Mouse (Mus musculus): ENCODE results near the gene Rnf144b. TPM values are rescaled to one million over a fixed set of nuclear protein-coding genes. Genes with fewer than 3 reads are reported as not detected.

The Rnf144b gene
- polyA plus RNA-seq, 1 experiment from 2014 or later: 0.91 TPM

GRCm38 (mm10) chr13:47251114-47251764 lies 128.8 kb downstream of the Rnf144b start:
- Histone ChIP-seq H3K4me1 (ENCODE audit: control insufficient read depth, insufficient read depth, low read length) (no peaks in the 10 kb centered on the region), H3K4me3 (ENCODE audit: low read depth, low read length) (no peak overlapping the region), H3K9ac (ENCODE audit: low read length) (no peak overlapping the region), H3K4me2 (ENCODE audit: low read depth, severe bottlenecking) (no peak overlapping the region), H3K27ac (replicated peaks; ENCODE audit: low read depth, low read length) (no peak overlapping the region), H3K27me3 (ENCODE audit: control insufficient read depth, insufficient read depth, low read length) (no peaks in the 10 kb centered on the region), H3K9me3 (ENCODE audit: control insufficient read depth, low read length) (no peaks in the 10 kb centered on the region), H3K36me3 (ENCODE audit: control insufficient read depth, insufficient read depth, low read length) (no peaks in the 10 kb centered on the region)
- ATAC-seq (ENCODE audit: insufficient number of reproducible peaks, low FRiP score, low TSS enrichment, low read depth): no peak
- no peak for DNase-seq (ENCODE audit: low spot score)
- WGBS: 92% methylated on average over 2 of the region's 2 CpGs

- no peaks in the 10 kb centered on the region for H3K36me3 ChIP-seq (ENCODE audit: control insufficient read depth, insufficient read depth, low read length)
- no peak overlapping the region for H3K9ac ChIP-seq (ENCODE audit: low read length)
- H3K4me2 ChIP-seq (ENCODE audit: low read depth, severe bottlenecking): no peak overlapping the region
- no peak for ATAC-seq (ENCODE audit: insufficient number of reproducible peaks, low FRiP score, low TSS enrichment, low read depth)
- H3K9me3 ChIP-seq (ENCODE audit: control insufficient read depth, low read length): no peaks in the 10 kb centered on the region
- no peak overlapping the region for H3K4me3 ChIP-seq (ENCODE audit: low read depth, low read length)
- no peaks in the 10 kb centered on the region for H3K4me1 ChIP-seq (ENCODE audit: control insufficient read depth, insufficient read depth, low read length)
- DNase-seq (ENCODE audit: low spot score): no peak
- no peaks in the 10 kb centered on the region for H3K27me3 ChIP-seq (ENCODE audit: control insufficient read depth, insufficient read depth, low read length)
- no peak overlapping the region for H3K27ac ChIP-seq (replicated peaks; ENCODE audit: low read depth, low read length)
- 79% methylated on average over 5 of the region's 5 CpGs for WGBS
Measured at GRCm38 (mm10) chr13:47253711-47254110, 131.3 kb downstream of the Rnf144b start.

GRCm38 (mm10) chr13:47259297-47259696 lies 136.8 kb downstream of the Rnf144b start:
- 59% methylated on average over 4 of the region's 4 CpGs for WGBS
- Histone ChIP-seq H3K4me3 (ENCODE audit: low read depth, low read length) (no peak overlapping the region), H3K27ac (replicated peaks; ENCODE audit: low read depth, low read length) (no peak overlapping the region), H3K4me1 (ENCODE audit: control insufficient read depth, insufficient read depth, low read length) (no peaks in the 10 kb centered on the region), H3K9me3 (ENCODE audit: control insufficient read depth, low read length) (no peaks in the 10 kb centered on the region), H3K27me3 (ENCODE audit: control insufficient read depth, insufficient read depth, low read length) (no peaks in the 10 kb centered on the region), H3K9ac (ENCODE audit: low read length) (no peak overlapping the region), H3K36me3 (ENCODE audit: control insufficient read depth, insufficient read depth, low read length) (no peaks in the 10 kb centered on the region), H3K4me2 (ENCODE audit: low read depth, severe bottlenecking) (no peak overlapping the region)
- no peak for ATAC-seq (ENCODE audit: insufficient number of reproducible peaks, low FRiP score, low TSS enrichment, low read depth)
- DNase-seq (ENCODE audit: low spot score): no peak

- H3K36me3 ChIP-seq (ENCODE audit: control insufficient read depth, insufficient read depth, low read length): no peaks in the 10 kb centered on the region
- no peak overlapping the region for H3K9ac ChIP-seq (ENCODE audit: low read length)
- no peaks in the 10 kb centered on the region for H3K9me3 ChIP-seq (ENCODE audit: control insufficient read depth, low read length)
- H3K4me2 ChIP-seq (ENCODE audit: low read depth, severe bottlenecking): no peak overlapping the region
- no peaks in the 10 kb centered on the region for H3K4me1 ChIP-seq (ENCODE audit: control insufficient read depth, insufficient read depth, low read length)
- H3K4me3 ChIP-seq (ENCODE audit: low read depth, low read length): no peak overlapping the region
- no peaks in the 10 kb centered on the region for H3K27me3 ChIP-seq (ENCODE audit: control insufficient read depth, insufficient read depth, low read length)
- H3K27ac ChIP-seq (replicated peaks; ENCODE audit: low read depth, low read length): no peak overlapping the region
- WGBS: 63% methylated on average over 2 of the region's 2 CpGs
- DNase-seq (ENCODE audit: low spot score) (no peak), ATAC-seq (ENCODE audit: insufficient number of reproducible peaks, low FRiP score, low TSS enrichment, low read depth) (no peak)
Measured at GRCm38 (mm10) chr13:47261961-47262360, 139.5 kb downstream of the Rnf144b start.

GRCm38 (mm10) chr13:47264382-47264781 lies 141.9 kb downstream of the Rnf144b start:
- ATAC-seq (ENCODE audit: insufficient number of reproducible peaks, low FRiP score, low TSS enrichment, low read depth): no peak

GRCm38 (mm10) chr13:47266411-47266810 lies 144.0 kb downstream of the Rnf144b start:
- no peaks in the 10 kb centered on the region for H3K9me3 ChIP-seq (ENCODE audit: control insufficient read depth, low read length)
- no peak overlapping the region for H3K4me2 ChIP-seq (ENCODE audit: low read depth, severe bottlenecking)
- DNase-seq (ENCODE audit: low spot score) (no peak), ATAC-seq (ENCODE audit: insufficient number of reproducible peaks, low FRiP score, low TSS enrichment, low read depth) (no peak)
- H3K4me1 ChIP-seq (ENCODE audit: control insufficient read depth, insufficient read depth, low read length): no peaks in the 10 kb centered on the region
- no peaks in the 10 kb centered on the region for H3K36me3 ChIP-seq (ENCODE audit: control insufficient read depth, insufficient read depth, low read length)
- H3K9ac ChIP-seq (ENCODE audit: low read length): no peak overlapping the region
- 88% methylated on average over 7 of the region's 7 CpGs for WGBS
- H3K4me3 ChIP-seq (ENCODE audit: low read depth, low read length): no peak overlapping the region
- no peak overlapping the region for H3K27ac ChIP-seq (replicated peaks; ENCODE audit: low read depth, low read length)
- H3K27me3 ChIP-seq (ENCODE audit: control insufficient read depth, insufficient read depth, low read length): no peaks in the 10 kb centered on the region

More at GRCm38 (mm10) chr13:47264382-47264781, 141.9 kb downstream of the Rnf144b start:
- Histone ChIP-seq H3K27me3 (ENCODE audit: control insufficient read depth, insufficient read depth, low read length) (no peaks in the 10 kb centered on the region), H3K27ac (replicated peaks; ENCODE audit: low read depth, low read length) (no peak overlapping the region), H3K36me3 (ENCODE audit: control insufficient read depth, insufficient read depth, low read length) (no peaks in the 10 kb centered on the region), H3K9ac (ENCODE audit: low read length) (no peak overlapping the region), H3K9me3 (ENCODE audit: control insufficient read depth, low read length) (no peaks in the 10 kb centered on the region), H3K4me1 (ENCODE audit: control insufficient read depth, insufficient read depth, low read length) (no peaks in the 10 kb centered on the region), H3K4me3 (ENCODE audit: low read depth, low read length) (no peak overlapping the region), H3K4me2 (ENCODE audit: low read depth, severe bottlenecking) (no peak overlapping the region)
- no peak for DNase-seq (ENCODE audit: low spot score)
- 87% methylated on average over 8 of the region's 8 CpGs for WGBS

- no peak for ATAC-seq (ENCODE audit: insufficient number of reproducible peaks, low FRiP score, low TSS enrichment, low read depth)
- no peak overlapping the region for H3K27ac ChIP-seq (replicated peaks; ENCODE audit: low read depth, low read length)
- no peak for DNase-seq (ENCODE audit: low spot score)
Measured at GRCm38 (mm10) chr13:47268227-47268626, 145.8 kb downstream of the Rnf144b start.

GRCm38 (mm10) chr13:47272928-47273327 lies 150.5 kb downstream of the Rnf144b start:
- Histone ChIP-seq H3K4me2 (ENCODE audit: low read depth, severe bottlenecking) (peak overlapping the region; percentile 37), H3K27ac (replicated peaks; ENCODE audit: low read depth, low read length) (no peak overlapping the region)

More at GRCm38 (mm10) chr13:47268227-47268626, 145.8 kb downstream of the Rnf144b start:
- WGBS: 37% methylated on average over 3 of the region's 3 CpGs
- Histone ChIP-seq H3K36me3 (ENCODE audit: control insufficient read depth, insufficient read depth, low read length) (no peaks in the 10 kb centered on the region), H3K9ac (ENCODE audit: low read length) (no peak overlapping the region), H3K4me3 (ENCODE audit: low read depth, low read length) (no peak overlapping the region), H3K27me3 (ENCODE audit: control insufficient read depth, insufficient read depth, low read length) (no peaks in the 10 kb centered on the region), H3K4me1 (ENCODE audit: control insufficient read depth, insufficient read depth, low read length) (no peaks in the 10 kb centered on the region; the same call in 1 of the 2 replicates), H3K9me3 (ENCODE audit: control insufficient read depth, low read length) (no peaks in the 10 kb centered on the region), H3K4me2 (ENCODE audit: low read depth, severe bottlenecking) (no peak overlapping the region)

More at GRCm38 (mm10) chr13:47272928-47273327, 150.5 kb downstream of the Rnf144b start:
- DNase-seq (ENCODE audit: low spot score): no peak
- no peaks in the 10 kb centered on the region for H3K27me3 ChIP-seq (ENCODE audit: control insufficient read depth, insufficient read depth, low read length)
- H3K9me3 ChIP-seq (ENCODE audit: control insufficient read depth, low read length): no peaks in the 10 kb centered on the region
- no peak overlapping the region for H3K4me3 ChIP-seq (ENCODE audit: low read depth, low read length)
- peaks cover 6% of the 10 kb centered on the region; the same call in 1 of the 2 replicates for H3K4me1 ChIP-seq (ENCODE audit: control insufficient read depth, insufficient read depth, low read length)
- 0 out of 2 replicates have a peak overlapping the region, but pooled peaks have one; percentile 9 for H3K9ac ChIP-seq (ENCODE audit: low read length)
- WGBS: 21% methylated on average over 8 of the region's 8 CpGs
- ATAC-seq (ENCODE audit: insufficient number of reproducible peaks, low FRiP score, low TSS enrichment, low read depth): no peak
- H3K36me3 ChIP-seq (ENCODE audit: control insufficient read depth, insufficient read depth, low read length): no peaks in the 10 kb centered on the region

Data from limb, embryonic 11.5 days (tissue).